Mouse (Mus musculus) testis, adult 2 months (tissue): ENCODE results near the gene Cd33.

Experiments used
- CTCF ChIP-seq: fragments of 200-500 bp; IDR thresholded peaks from 2 replicates; pipeline ENCODE4 v1.5.1; 2012; ENCODE audit warnings: low read depth, mild to moderate bottlenecking, inconsistent platforms, low read length, moderate library complexity; ENCODE audit not compliant: control insufficient read depth, insufficient read depth, insufficient replicate concordance
- POLR2A ChIP-seq: fragments of 200-500 bp; IDR thresholded peaks from 2 replicates; pipeline ENCODE4 v1.6.1; 2012; ENCODE audit warnings: low read depth, mild to moderate bottlenecking, inconsistent platforms, low read length, moderate library complexity; ENCODE audit not compliant: control insufficient read depth

DNA sequence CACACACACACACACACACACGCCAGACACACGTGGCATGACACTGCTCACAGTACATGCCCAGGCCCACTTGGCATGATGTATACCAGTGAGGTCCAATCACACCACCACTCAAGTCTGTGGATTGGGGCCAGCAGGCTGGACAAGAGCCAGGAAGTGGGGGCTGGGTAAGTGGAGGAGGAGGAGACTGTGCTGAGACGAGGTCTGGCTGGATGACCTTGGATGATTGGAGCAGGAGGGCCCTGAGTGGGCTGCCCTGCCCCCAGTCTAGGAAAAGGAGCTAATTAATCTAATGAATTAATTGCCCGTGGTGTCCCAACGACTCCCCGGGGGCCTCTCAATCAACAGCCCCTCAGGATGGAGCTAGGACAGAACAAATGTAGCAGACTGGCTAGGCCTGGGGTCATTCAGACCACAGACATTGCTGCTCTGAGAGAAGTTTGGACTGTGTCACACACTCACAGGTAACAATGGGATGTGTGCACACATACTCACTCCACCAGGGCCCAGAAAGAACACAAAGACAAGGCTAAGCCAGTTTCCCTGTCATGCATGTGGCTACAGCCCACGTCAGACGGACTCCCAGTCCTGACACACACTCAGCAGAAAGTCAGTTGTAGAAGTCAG is 62.0 kb downstream of the Cd33 start:
- TF ChIP-seq CTCF: no peak
- no peak for TF ChIP-seq POLR2A
